In the genomic region with DNA sequence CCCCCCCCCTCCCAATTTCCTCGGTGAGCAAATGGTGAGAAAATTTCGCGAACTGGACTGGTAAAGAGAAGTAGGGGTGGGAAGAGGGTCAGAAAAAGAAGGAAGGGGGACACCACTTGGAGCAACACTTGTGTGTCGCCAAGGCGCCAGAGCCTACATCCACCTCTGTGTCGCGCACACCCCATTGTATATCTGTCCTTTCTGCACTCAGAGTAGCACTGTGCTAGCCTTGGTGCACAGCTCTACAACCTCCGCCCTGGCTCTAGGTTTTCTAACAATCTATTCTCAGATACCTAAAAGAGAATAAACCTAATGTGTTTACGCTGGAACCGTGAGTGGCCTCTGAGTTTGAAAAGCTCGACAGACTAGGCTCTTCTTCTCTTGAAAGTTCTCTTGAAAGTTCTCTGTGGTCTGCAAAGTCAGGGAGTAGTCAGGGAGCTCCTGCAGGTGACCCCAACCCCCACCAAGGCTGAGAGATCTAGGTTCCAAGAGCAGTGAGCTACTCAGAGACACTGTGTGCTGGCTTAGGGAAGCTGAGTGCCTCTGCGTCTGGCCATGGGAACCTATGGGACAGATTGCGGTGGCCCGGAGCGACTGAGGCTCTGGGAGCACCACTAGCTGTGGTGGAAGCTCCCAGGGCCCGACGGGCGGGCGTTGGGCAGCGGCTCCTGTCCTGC, we compare ENCODE assay signal across 9 mouse cellular contexts. TPM values are rescaled to one million over a fixed set of nuclear protein-coding genes. Genes with fewer than 3 reads are reported as not detected.
A peak's percentile ranks its signal among the peaks of the same experiment; 100 is the strongest.
DNase-seq lines count a peak whose midpoint lies in the region; ATAC-seq lines count a peak whose summit lies in the region.
"Had no signal": no experiment of that assay in that cellular context is flagged by ENCODE, and none has a peak within 500 bp of the region (broad histone marks: within the 10 kb centered on the region; RNA-seq: fewer than 3 reads in every experiment).

No protein-coding gene starts in this region.

- no peaks in the 10 kb centered on the region for H3K36me3 ChIP-seq in kidney, embryonic 15.5 days
- H3K36me3 ChIP-seq in forebrain, embryonic 13.5 days (ENCODE audit: poor library complexity, severe bottlenecking), result no peaks in the 10 kb centered on the region
- no peaks in the 10 kb centered on the region for H3K36me3 ChIP-seq in intestine, embryonic 16.5 days (ENCODE audit: control insufficient read depth, insufficient read depth, low read length)
- no peaks in the 10 kb centered on the region for H3K36me3 ChIP-seq in neural tube, embryonic 11.5 days (ENCODE audit: control insufficient read depth, insufficient read depth, low read length)

- peak overlapping the region; percentile 97 for H3K4me2 ChIP-seq in kidney, embryonic 15.5 days
- peak overlapping the region; percentile 92 for H3K4me2 ChIP-seq in forebrain, embryonic 13.5 days
- H3K4me2 ChIP-seq in intestine, embryonic 16.5 days (ENCODE audit: low read depth, low read length), result peak overlapping the region; percentile 92
- peak overlapping the region; percentile 72 for H3K4me2 ChIP-seq in neural tube, embryonic 11.5 days (ENCODE audit: low read depth)

- peak; percentile 73 for ATAC-seq in kidney, embryonic 15.5 days (replicated peaks; ENCODE audit: low FRiP score)
- ATAC-seq in forebrain, embryonic 13.5 days, result peak; percentile 28
- peak; percentile 73 for ATAC-seq in intestine, embryonic 16.5 days
- ATAC-seq in neural tube, embryonic 11.5 days (ENCODE audit: insufficient read depth, low FRiP score, low TSS enrichment), result no peak

- 24% methylated on average over 20 of the region's 20 CpGs for WGBS in kidney, embryonic 15.5 days
- 21% methylated on average over 20 of the region's 20 CpGs for WGBS in forebrain, embryonic 13.5 days
- 21% methylated on average over 20 of the region's 20 CpGs for WGBS in intestine, embryonic 16.5 days
- 22% methylated on average over 20 of the region's 20 CpGs for WGBS in neural tube, embryonic 11.5 days

- H3K4me1 ChIP-seq in kidney, embryonic 15.5 days, result peaks cover 24% of the 10 kb centered on the region
- peaks cover 16% of the 10 kb centered on the region for H3K4me1 ChIP-seq in forebrain, embryonic 13.5 days
- peaks cover 13% of the 10 kb centered on the region for H3K4me1 ChIP-seq in intestine, embryonic 16.5 days (ENCODE audit: control insufficient read depth, insufficient read depth, low read length)
- H3K4me1 ChIP-seq in neural tube, embryonic 11.5 days (ENCODE audit: control insufficient read depth, insufficient read depth, low read length), result peaks cover 4% of the 10 kb centered on the region; the same call in 1 of the 2 replicates

- no peaks in the 10 kb centered on the region for H3K9me3 ChIP-seq in kidney, embryonic 15.5 days (replicated peaks)
- no peaks in the 10 kb centered on the region for H3K9me3 ChIP-seq in forebrain, embryonic 13.5 days (replicated peaks)
- no peaks in the 10 kb centered on the region for H3K9me3 ChIP-seq in intestine, embryonic 16.5 days (ENCODE audit: control insufficient read depth, low read length)
- no peaks in the 10 kb centered on the region for H3K9me3 ChIP-seq in neural tube, embryonic 11.5 days (ENCODE audit: control insufficient read depth, low read length)

- H3K27ac ChIP-seq in kidney, embryonic 15.5 days, result peak overlapping the region; percentile 79
- H3K27ac ChIP-seq in forebrain, embryonic 13.5 days, result no peak overlapping the region
- no peak overlapping the region for H3K27ac ChIP-seq in intestine, embryonic 16.5 days (ENCODE audit: low read length)
- no peak overlapping the region for H3K27ac ChIP-seq in neural tube, embryonic 11.5 days (ENCODE audit: low read depth, low read length)

- peak overlapping the region; percentile 54 for H3K9ac ChIP-seq in kidney, embryonic 15.5 days
- peak overlapping the region; percentile 43; the same call in 1 of the 2 replicates for H3K9ac ChIP-seq in forebrain, embryonic 13.5 days
- peak overlapping the region; percentile 25; the same call in 1 of the 2 replicates for H3K9ac ChIP-seq in intestine, embryonic 16.5 days (ENCODE audit: low read depth, low read length)
- H3K9ac ChIP-seq in neural tube, embryonic 11.5 days (ENCODE audit: low read length), result no peak overlapping the region

- no peak for DNase-seq in kidney, adult 8-10 months
- peak; percentile 11 for DNase-seq in neural tube, embryonic 11.5 days (ENCODE audit: low spot score)
- DNase-seq in right cerebral cortex, postnatal 10 days (ENCODE audit: low spot score in 2 of 2), result no peak
- no peak for DNase-seq in kidney, adult 11 months
- no peak for DNase-seq in right cerebral cortex, postnatal 4 days
- DNase-seq: thymus, adult 18-20 months had no signal

- peak overlapping the region; percentile 60 for H3K4me3 ChIP-seq in kidney, embryonic 15.5 days (replicated peaks)
- H3K4me3 ChIP-seq in forebrain, embryonic 13.5 days, result peak overlapping the region; percentile 44
- H3K4me3 ChIP-seq in intestine, embryonic 16.5 days (ENCODE audit: low read length), result peak overlapping the region; percentile 55
- H3K4me3 ChIP-seq in neural tube, embryonic 11.5 days (ENCODE audit: low read depth, low read length), result peak overlapping the region; percentile 53

- peaks cover 31% of the 10 kb centered on the region for H3K27me3 ChIP-seq in kidney, embryonic 15.5 days
- peaks cover 51% of the 10 kb centered on the region for H3K27me3 ChIP-seq in forebrain, embryonic 13.5 days
- peaks cover 26% of the 10 kb centered on the region; the same call in 1 of the 2 replicates for H3K27me3 ChIP-seq in intestine, embryonic 16.5 days (replicated peaks; ENCODE audit: control insufficient read depth, insufficient read depth, low read length)
- H3K27me3 ChIP-seq in neural tube, embryonic 11.5 days (ENCODE audit: control insufficient read depth, insufficient read depth, low read length), result peaks cover 35% of the 10 kb centered on the region

RNA-seq across cellular contexts. Expression of gene Meox2, which starts 0.5 kb away (rescaled TPM):
- 12.9 and 13.3 TPM in 2 replicates for polyA plus RNA-seq in kidney, embryonic 15.5 days (2015; fragmentation: Nextera tagmentation; extraction: Ambion mirVana)
- 0.24 and 0.27 TPM in 2 replicates for polyA plus RNA-seq in forebrain, embryonic 13.5 days (2015; fragmentation: Nextera tagmentation; extraction: Ambion mirVana)
- 1.9 and 2.2 TPM in 2 replicates for polyA plus RNA-seq in intestine, embryonic 16.5 days (2015; fragmentation: Nextera tagmentation; extraction: Ambion mirVana)
- 10.9 and 13.2 TPM in 2 replicates for polyA plus RNA-seq in neural tube, embryonic 11.5 days (2014; fragmentation: Nextera tagmentation; extraction: Ambion mirVana)
